Mouse (Mus musculus): ENCODE data around the gene Acr. TPM values are rescaled to one million over a fixed set of nuclear protein-coding genes. Genes with fewer than 3 reads are reported as not detected.
A peak's percentile ranks its signal among the peaks of the same experiment; 100 is the strongest.

Gene Acr
- polyA plus RNA-seq, 1 experiment from 2014 or later = 0.42 TPM

DNA sequence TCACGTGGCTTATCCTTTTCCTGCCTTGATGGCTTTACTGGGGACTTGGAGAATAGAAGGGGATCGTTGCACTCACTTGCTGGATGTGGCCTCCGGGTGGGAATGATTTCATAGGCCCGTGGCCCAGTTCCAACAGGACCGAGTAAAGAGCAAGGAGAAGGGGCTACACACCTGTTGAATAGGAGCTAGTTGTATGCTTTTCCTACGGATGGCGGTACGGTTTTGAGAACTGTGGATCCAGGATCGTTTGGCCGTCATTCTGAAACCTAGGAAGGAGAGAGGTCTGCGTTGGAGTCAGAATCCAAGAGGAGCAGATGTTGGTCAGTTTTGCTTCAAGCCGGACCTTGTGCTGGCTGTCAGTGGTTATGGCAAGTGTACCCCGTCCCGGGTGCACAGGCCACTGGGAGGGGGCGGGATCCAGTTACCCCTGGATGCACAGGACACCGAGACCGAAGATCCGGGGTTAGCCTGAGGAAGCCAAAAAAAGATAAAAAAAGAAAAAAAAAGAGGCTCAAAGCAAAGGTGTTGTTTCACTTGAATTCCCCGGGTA, 41.3 kb upstream of the Acr start:
- whole genome bisulfite sequencing = 90% methylated on average over 19 of the region's 19 CpGs
- H3K27me3 ChIP-seq (ENCODE audit: control insufficient read depth, insufficient read depth, low read length) = peaks cover 25% of the 10 kb centered on the region

DNA sequence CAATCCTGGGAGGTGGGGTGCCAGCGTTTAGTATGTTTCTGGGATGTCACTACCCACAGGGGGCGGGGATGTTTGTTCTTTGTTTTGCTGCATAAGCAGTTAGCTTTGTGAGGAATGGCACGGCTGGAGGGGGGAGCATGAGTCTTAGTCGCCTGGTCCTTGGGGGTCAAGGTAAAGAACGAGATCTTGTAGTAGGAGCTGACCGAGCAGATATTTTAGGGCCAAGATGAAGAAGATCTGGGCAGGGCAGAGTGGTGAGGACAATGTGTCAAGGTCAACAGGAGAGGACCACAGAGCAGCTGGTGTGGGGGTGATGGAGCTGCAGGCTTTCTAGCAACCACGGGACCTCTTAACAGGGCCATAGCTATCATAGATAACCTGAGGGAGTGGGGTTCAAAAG, 40.7 kb upstream of the Acr start:
- Histone ChIP-seq H3K36me3 (ENCODE audit: control insufficient read depth, insufficient read depth, low read length) (no peaks in the 10 kb centered on the region), H3K9ac (ENCODE audit: low read length) (no peak overlapping the region), H3K4me2 (no peak overlapping the region), H3K4me3 (ENCODE audit: low read depth, low read length) (no peak overlapping the region), H3K9me3 (ENCODE audit: control insufficient read depth, low read length) (no peaks in the 10 kb centered on the region), H3K27ac (ENCODE audit: low read depth, low read length) (no peak overlapping the region), H3K27me3 (ENCODE audit: control insufficient read depth, insufficient read depth, low read length) (peaks cover 24% of the 10 kb centered on the region), H3K4me1 (ENCODE audit: control insufficient read depth, insufficient read depth, low read length) (peaks cover 11% of the 10 kb centered on the region)
- DNase-seq (ENCODE audit: low spot score, missing footprints) (no peak), ATAC-seq (ENCODE audit: low FRiP score) (no peak)
- WGBS = 81% methylated on average over 7 of the region's 7 CpGs

More for the DNA sequence above, 41.3 kb upstream of the Acr start:
- no peak overlapping the region for H3K4me2 ChIP-seq
- peaks cover 6% of the 10 kb centered on the region for H3K4me1 ChIP-seq (ENCODE audit: control insufficient read depth, insufficient read depth, low read length)
- no peaks in the 10 kb centered on the region for H3K36me3 ChIP-seq (ENCODE audit: control insufficient read depth, insufficient read depth, low read length)
- ATAC-seq (ENCODE audit: low FRiP score) (no peak), DNase-seq (ENCODE audit: low spot score, missing footprints) (peak; percentile 72)
- no peak overlapping the region for H3K27ac ChIP-seq (ENCODE audit: low read depth, low read length)
- H3K9ac ChIP-seq (ENCODE audit: low read length) = no peak overlapping the region
- no peaks in the 10 kb centered on the region for H3K9me3 ChIP-seq (ENCODE audit: control insufficient read depth, low read length)
- no peak overlapping the region for H3K4me3 ChIP-seq (ENCODE audit: low read depth, low read length)

DNA sequence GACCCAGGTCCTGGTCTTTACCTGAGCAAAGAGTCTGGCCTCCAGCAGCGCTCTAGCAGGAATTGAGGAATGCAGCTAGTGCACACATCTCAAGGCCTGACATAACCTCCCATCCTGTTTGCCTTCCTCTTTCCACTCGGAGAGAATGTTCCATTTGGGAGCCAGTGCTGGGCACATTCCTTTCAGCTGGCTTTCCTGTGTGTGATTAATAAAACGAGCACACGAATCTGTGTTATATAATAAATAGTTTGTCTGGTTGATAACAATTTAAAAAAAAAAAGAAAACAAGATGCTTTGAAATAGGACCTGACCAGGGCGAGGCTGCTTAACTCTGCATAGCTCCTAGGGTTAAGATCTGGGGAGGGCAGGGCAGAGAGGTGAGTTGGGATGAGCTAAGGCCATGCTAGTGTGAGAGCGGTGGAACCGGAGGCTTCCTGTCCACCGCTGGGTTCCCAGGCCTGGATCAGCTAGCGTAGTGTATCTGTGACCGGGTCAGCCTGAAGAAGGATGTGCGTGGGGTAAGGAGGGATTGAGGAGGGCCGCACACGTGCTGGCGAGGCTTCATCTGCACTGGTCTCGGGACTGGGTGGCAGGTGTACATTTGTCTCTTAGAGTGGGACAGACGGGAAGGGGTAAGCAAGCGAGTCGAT, 39.8 kb upstream of the Acr start:
- Histone ChIP-seq H3K9me3 (ENCODE audit: control insufficient read depth, low read length) (no peaks in the 10 kb centered on the region), H3K27me3 (ENCODE audit: control insufficient read depth, insufficient read depth, low read length) (peaks cover 16% of the 10 kb centered on the region), H3K9ac (ENCODE audit: low read length) (no peak overlapping the region), H3K27ac (ENCODE audit: low read depth, low read length) (no peak overlapping the region), H3K4me2 (no peak overlapping the region), H3K4me3 (ENCODE audit: low read depth, low read length) (no peak overlapping the region), H3K36me3 (ENCODE audit: control insufficient read depth, insufficient read depth, low read length) (no peaks in the 10 kb centered on the region), H3K4me1 (ENCODE audit: control insufficient read depth, insufficient read depth, low read length) (peaks cover 20% of the 10 kb centered on the region)
- DNase-seq (ENCODE audit: low spot score, missing footprints) (peak; percentile 12), ATAC-seq (ENCODE audit: low FRiP score) (no peak)
- 89% methylated on average over 18 of the region's 18 CpGs for WGBS

DNA sequence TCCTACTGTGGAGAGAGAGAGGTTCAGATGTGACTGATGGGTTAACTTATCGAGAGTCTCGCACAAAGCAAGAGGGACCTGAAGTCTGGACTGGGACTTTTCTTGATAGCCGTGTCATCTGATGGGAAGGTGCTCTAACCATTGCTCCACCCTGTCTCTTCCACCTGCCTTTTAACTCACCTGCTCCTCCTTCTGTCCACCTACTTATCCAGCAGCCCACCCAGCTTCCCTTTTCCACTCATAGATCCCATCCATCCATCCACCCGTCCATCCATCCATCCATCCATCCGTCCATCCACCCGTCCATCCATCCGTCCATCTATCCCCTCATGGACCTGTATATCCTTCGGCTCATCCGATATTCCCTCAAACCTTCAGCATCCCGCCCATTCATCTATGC, 39.2 kb upstream of the Acr start:
- Histone ChIP-seq H3K36me3 (ENCODE audit: control insufficient read depth, insufficient read depth, low read length) (no peaks in the 10 kb centered on the region), H3K4me1 (ENCODE audit: control insufficient read depth, insufficient read depth, low read length) (peaks cover 19% of the 10 kb centered on the region), H3K27ac (ENCODE audit: low read depth, low read length) (no peak overlapping the region), H3K4me2 (no peak overlapping the region), H3K9ac (ENCODE audit: low read length) (no peak overlapping the region), H3K4me3 (ENCODE audit: low read depth, low read length) (no peak overlapping the region), H3K27me3 (ENCODE audit: control insufficient read depth, insufficient read depth, low read length) (peaks cover 13% of the 10 kb centered on the region), H3K9me3 (ENCODE audit: control insufficient read depth, low read length) (no peaks in the 10 kb centered on the region)
- DNase-seq (ENCODE audit: low spot score, missing footprints) = peak; percentile 68
- ATAC-seq (ENCODE audit: low FRiP score) = no peak
- WGBS = 95% methylated on average over 10 of the region's 10 CpGs

DNA sequence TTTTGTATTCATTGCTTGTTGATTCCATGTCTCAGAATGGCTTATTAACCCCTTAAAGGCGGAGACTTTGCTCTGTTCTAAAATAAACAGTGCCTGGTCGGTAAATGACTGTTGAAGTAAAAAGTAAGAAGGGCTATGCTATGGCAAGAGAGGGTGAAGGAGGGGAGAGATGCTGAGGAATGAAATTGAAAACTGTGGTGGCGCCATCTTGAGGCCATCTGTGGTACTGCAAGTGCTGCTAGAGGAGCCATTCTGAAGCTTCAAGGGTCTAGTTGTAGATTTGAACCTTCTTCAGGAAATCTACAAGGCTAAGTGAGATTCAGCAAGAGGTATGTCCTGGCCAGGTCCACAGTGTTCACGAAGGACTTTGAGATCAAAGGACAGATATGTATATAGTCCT, 37.8 kb upstream of the Acr start:
- 0 out of 2 replicates have a peak, but pooled peaks cover 1% of the 10 kb centered on the region for H3K27me3 ChIP-seq (ENCODE audit: control insufficient read depth, insufficient read depth, low read length)
- WGBS = 7% methylated on average over 4 of the region's 4 CpGs
- no peaks in the 10 kb centered on the region for H3K36me3 ChIP-seq (ENCODE audit: control insufficient read depth, insufficient read depth, low read length)
- ATAC-seq (ENCODE audit: low FRiP score) (no peak), DNase-seq (ENCODE audit: low spot score, missing footprints) (peak; percentile 99)
- peaks cover 14% of the 10 kb centered on the region for H3K4me1 ChIP-seq (ENCODE audit: control insufficient read depth, insufficient read depth, low read length)
- H3K9ac ChIP-seq (ENCODE audit: low read length) = no peak overlapping the region
- no peaks in the 10 kb centered on the region for H3K9me3 ChIP-seq (ENCODE audit: control insufficient read depth, low read length)
- no peak overlapping the region for H3K27ac ChIP-seq (ENCODE audit: low read depth, low read length)
- H3K4me3 ChIP-seq (ENCODE audit: low read depth, low read length) = no peak overlapping the region
- no peak overlapping the region for H3K4me2 ChIP-seq

DNA sequence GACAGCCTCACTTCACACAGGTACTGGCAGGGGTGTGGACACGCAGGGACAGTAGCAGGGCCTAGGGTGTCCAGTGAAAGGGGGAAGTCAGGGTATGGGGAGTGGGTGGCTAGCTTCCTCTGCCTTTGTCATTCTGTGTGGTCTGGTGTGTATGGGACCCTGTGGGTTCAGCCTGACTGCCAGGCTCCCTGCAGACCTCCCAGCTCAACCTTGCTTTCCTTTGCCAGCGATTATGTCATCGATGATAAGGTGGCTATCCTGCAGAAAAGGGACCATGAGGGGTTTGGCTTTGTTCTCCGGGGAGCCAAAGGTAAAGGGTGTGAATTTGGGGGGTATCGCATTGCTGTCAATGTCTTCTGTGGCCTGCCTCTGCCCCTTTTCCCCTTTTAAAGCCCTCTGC, 36.7 kb upstream of the Acr start:
- no peaks in the 10 kb centered on the region for H3K9me3 ChIP-seq (ENCODE audit: control insufficient read depth, low read length)
- H3K4me1 ChIP-seq (ENCODE audit: control insufficient read depth, insufficient read depth, low read length) = peaks cover 14% of the 10 kb centered on the region
- H3K9ac ChIP-seq (ENCODE audit: low read length) = no peak overlapping the region
- no peaks in the 10 kb centered on the region for H3K27me3 ChIP-seq (ENCODE audit: control insufficient read depth, insufficient read depth, low read length)
- no peak overlapping the region for H3K27ac ChIP-seq (ENCODE audit: low read depth, low read length)
- DNase-seq (ENCODE audit: low spot score, missing footprints) = peak; percentile 72
- ATAC-seq (ENCODE audit: low FRiP score) = no peak
- H3K4me3 ChIP-seq (ENCODE audit: low read depth, low read length) = no peak overlapping the region
- WGBS = 95% methylated on average over 5 of the region's 5 CpGs
- no peaks in the 10 kb centered on the region for H3K36me3 ChIP-seq (ENCODE audit: control insufficient read depth, insufficient read depth, low read length)
- H3K4me2 ChIP-seq = no peak overlapping the region

DNA sequence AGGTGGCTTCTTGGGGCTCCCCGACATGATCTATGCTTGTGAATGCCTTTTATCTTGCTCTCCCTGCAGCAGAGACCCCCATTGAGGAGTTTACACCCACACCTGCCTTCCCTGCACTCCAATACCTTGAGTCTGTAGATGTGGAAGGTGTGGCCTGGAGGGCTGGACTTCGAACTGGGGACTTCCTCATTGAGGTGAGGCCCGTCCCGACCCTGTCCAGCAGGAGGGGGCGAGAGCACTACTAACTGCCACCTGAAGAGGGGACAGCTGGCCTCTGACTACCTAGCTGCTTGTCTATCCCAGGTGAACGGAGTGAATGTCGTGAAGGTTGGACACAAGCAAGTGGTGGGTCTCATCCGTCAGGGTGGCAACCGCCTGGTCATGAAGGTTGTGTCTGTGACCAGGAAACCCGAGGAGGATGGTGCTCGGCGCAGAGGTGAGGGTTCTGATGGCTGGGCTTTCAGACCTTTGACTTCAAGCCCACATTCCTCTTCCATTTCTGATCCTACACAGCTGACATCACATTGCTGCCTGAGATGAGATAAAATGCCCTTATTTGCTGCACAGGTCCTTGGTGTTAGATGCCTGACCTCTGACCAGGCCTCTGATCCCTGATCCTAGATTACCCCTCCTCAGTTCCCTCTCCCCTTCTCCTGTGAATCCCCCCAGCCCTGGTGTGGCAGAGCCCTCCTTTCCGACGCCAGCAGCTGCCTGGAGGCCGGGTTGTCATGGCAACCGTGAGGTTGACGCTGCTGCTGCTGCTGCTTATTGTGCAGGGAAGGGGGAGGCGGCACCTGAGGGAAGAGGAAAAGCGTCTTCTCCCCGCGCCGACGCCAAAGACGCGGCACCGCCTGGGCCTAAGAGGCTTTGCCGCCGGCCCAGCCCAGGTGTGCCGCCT, 35.9 kb upstream of the Acr start:
- no peaks in the 10 kb centered on the region for H3K9me3 ChIP-seq (ENCODE audit: control insufficient read depth, low read length)
- peak overlapping the region; percentile 57 for H3K4me2 ChIP-seq
- H3K4me3 ChIP-seq (ENCODE audit: low read depth, low read length) = peak overlapping the region; percentile 32
- WGBS = 19% methylated on average over 29 of the region's 29 CpGs
- peak overlapping the region; percentile 61 for H3K9ac ChIP-seq (ENCODE audit: low read length)
- H3K36me3 ChIP-seq (ENCODE audit: control insufficient read depth, insufficient read depth, low read length) = no peaks in the 10 kb centered on the region
- peaks cover 14% of the 10 kb centered on the region for H3K4me1 ChIP-seq (ENCODE audit: control insufficient read depth, insufficient read depth, low read length)
- ATAC-seq (ENCODE audit: low FRiP score) = peak; percentile 86
- no peaks in the 10 kb centered on the region for H3K27me3 ChIP-seq (ENCODE audit: control insufficient read depth, insufficient read depth, low read length)
- DNase-seq (ENCODE audit: low spot score, missing footprints) = peak; percentile 93
- H3K27ac ChIP-seq (ENCODE audit: low read depth, low read length) = peak overlapping the region; percentile 32

DNA sequence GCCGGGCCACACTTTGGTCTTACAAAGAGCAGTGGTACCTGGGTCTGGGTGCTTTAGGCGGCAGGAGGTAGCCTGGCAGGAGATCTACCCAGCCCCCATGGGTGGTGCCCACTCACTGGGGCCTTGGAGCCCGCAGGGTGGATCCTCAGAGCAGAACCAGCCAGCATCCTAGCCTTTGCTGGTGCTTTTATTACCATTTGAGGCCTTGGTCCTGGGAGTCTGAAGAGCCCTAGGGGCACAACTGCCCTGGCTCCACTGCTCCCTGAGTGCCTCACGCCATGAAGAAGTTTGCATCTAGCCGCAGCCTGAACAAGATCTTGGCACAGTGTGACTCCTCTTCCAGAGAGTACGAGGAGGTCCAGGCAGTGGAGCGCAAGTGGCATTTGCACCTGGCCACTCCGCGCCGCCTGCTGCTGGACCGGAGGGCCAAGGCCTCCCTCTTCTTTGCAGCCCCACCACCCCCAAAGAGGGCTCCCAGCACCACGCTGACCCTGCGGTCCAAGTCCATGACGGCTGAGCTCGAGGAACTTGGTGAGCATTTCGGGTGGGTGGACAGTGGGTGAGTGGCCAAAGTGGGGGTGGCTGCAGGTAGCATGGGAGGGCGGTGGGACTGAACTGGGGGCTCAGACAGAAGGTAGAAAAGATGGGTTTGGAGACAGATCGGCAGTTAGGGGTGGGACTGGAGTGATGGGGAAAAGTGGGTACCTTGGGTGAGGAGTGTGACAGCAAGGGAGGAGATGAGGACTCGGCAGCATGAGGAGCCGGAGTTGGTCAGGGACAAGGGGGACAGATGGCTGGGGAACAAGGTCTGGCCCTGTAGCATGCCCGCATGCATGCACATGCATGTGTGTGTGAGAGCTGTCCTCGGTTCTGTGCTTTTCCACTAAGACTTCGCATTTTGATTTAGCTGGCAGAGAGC, 34.9 kb upstream of the Acr start:
- H3K27ac ChIP-seq (ENCODE audit: low read depth, low read length) = peak overlapping the region; percentile 32

More for the DNA sequence above, 34.9 kb upstream of the Acr start:
- Histone ChIP-seq H3K4me2 (peak overlapping the region; percentile 57), H3K9ac (ENCODE audit: low read length) (peak overlapping the region; percentile 61), H3K4me1 (ENCODE audit: control insufficient read depth, insufficient read depth, low read length) (peaks cover 14% of the 10 kb centered on the region), H3K9me3 (ENCODE audit: control insufficient read depth, low read length) (no peaks in the 10 kb centered on the region), H3K4me3 (ENCODE audit: low read depth, low read length) (peak overlapping the region; percentile 32), H3K27me3 (ENCODE audit: control insufficient read depth, insufficient read depth, low read length) (no peaks in the 10 kb centered on the region), H3K36me3 (ENCODE audit: control insufficient read depth, insufficient read depth, low read length) (no peaks in the 10 kb centered on the region)
- DNase-seq (ENCODE audit: low spot score, missing footprints) = no peak
- ATAC-seq (ENCODE audit: low FRiP score) = peak; percentile 64
- WGBS = 68% methylated on average over 23 of the region's 23 CpGs

Data from midbrain, embryonic 11.5 days (tissue).